Mouse (Mus musculus) ovary, postnatal 14 days (tissue): ENCODE data around the gene Tpst2.
"Not testable (repeated sequence)": the region's sequence is repeated elsewhere in the genome, so short reads cannot be mapped to it uniquely, and the experiment has no call there.

Experiments
- DNase-seq: peaks from one replicate; pipeline ENCODE4 v3.0.0; 2022; ENCODE audit warnings: low spot score

The Tpst2 gene

DNA sequence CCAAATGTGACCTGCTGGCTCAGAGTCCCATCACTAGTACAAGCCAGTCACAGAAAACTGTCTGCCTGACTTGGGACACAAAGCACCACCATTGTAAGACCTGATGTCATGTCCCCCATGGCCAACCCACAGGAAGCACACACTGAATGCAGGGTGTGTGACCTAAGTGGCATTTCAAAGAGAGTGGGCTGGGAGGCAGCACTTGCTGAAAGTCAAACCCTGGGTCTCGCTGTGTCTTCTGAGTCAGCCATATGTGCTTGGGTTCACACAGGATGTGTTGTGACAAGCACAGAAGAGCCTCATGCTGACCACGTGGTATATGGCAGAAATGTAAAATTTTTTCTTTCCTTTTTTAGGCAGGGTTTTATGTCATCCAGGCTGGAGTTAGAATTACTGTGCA is 20.8 kb downstream of the Tpst2 start:
- no peak for DNase-seq

DNA sequence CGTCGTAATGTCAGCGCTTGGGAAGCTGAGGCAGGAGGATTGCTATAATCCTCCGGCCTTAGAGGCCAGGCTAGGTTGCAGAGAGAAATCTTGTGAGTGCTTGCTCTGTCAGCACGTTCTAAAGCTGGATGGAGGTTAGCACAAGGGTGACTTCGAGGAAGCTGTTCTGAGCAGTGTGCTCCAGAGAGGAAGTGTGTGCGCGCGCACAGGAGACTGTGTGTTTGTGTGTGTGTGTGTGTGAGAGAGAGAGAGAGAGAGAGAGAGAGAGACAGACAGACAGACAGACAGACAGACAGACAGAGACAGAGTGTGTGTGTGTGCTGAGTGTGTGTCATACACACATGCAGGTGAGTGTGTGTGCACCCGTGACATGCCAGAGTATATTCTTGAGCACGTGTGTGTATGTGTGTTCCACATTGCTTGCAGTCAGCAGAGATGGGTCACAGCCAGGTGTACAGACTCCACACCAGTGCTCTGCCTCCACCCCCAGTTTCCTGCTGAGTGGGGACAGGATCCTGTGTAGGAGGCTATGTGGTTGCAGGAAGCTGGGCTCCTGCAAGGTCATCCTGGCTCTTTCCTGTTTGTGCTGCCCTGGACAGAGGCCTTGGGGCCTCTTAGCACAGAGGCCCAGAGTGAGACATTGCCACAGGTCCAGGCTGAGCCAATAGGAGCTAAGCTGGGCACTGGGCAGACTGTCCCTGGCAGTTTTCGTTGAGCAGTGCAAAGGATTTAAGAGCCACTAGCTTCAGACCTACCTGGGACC is 21.9 kb downstream of the Tpst2 start:
- DNase-seq = no peak

DNA sequence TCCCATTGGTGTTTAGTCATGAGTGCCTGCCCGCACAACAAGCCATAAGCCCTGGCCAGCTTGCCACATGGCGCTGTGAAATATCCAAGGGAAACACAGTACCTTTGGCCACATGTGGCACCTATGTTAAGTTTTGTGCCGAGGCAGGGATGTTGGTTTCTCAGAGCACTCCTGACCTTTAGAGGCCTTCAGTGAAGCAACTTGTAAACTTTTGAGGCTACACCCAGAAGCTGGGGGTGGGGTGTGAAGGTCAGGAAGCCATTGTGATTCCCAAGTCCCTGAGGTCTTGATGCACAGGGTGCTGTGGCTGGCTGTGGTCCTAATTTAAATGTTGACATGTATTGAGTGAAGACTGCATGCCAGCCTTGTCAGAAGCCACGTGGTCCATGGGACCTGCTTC is 22.9 kb downstream of the Tpst2 start:
- DNase-seq = no peak

DNA sequence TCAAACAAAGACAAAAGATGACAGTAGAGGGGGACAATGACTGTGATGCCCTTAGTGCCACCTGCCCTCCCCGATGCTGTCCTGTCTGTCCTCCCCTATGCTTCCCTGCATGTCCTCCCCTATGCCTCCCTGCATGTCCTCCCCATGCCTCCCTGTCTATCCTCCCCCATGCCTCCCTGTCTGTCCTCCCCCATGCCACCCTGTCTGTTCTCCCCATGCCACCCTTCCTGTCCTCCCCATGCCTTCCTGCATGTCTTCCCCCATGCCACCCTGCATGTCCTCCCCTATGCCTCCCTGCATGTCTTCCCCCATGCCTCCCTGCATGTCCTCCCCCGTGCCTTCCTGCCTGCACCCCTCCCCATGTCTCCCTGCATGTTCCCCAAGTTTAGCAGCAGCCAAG is 23.6 kb downstream of the Tpst2 start:
- no peak for DNase-seq

DNA sequence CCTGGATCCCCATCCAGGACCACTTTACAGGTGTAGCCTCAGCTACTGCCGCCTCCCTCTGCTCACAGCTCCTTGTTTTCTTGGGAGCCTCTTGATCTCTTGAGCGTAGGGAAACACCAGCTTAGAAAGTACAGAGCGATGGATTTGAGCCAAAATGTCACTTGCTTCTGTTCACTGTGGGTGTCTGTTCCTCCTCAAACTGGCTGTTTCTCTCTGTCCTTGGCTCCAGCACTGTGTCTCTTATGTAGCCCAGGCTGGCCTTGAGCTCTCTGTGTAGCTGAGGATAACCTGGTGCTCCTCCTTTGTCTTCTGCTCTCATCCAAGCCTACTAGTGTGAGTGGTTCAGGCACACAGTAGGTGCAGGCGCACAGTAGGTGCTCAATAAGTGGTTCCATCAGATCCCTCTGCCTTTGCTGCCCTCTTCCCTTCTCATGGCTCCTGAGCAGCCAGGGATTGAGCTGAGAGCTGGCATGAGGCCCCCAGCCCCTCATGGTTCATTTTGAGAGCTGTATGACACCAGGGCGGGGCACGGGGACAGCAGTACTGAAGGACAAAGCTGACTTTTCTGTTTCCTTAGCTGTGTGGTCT is 24.3 kb downstream of the Tpst2 start:
- DNase-seq = no peak

DNA sequence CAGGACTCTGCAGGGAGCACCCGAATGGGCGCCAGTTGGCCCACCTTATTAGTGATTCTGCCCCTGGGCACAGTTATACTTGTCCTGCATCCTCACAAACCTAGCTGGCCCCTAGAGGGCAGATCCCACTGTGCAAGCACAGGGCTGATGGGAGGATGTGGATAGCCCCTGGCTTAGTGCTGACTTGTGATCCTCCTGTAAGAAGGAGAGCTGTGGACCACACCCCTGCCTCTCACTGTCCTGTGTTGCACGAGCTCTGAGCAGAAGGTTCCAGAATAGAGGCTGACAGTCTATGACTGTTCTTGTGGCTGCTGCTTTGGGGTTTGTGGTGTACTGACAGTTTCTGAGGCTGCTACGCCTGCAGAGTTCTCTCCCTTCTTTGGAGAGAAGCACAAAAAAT is 25.2 kb downstream of the Tpst2 start:
- DNase-seq = no peak

DNA sequence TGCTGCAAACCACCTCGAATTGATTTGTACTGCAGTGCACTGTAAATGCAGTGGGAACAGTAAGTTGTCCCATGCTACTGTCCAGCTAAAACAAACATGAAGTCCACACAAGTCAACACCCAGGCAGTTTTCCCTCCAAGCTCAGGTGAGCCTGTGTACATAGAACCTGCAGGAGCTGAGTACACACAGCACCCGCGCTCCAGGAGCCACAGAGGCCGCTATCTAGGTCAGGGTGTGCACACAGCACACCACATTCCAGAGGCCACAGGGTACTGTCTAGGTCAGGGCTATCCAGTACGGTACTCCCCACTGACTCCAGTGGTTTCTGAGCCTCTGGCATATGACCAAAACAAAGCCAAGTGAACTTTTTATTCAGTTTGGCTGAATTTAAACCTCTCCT is 25.8 kb downstream of the Tpst2 start:
- no peak for DNase-seq

DNA sequence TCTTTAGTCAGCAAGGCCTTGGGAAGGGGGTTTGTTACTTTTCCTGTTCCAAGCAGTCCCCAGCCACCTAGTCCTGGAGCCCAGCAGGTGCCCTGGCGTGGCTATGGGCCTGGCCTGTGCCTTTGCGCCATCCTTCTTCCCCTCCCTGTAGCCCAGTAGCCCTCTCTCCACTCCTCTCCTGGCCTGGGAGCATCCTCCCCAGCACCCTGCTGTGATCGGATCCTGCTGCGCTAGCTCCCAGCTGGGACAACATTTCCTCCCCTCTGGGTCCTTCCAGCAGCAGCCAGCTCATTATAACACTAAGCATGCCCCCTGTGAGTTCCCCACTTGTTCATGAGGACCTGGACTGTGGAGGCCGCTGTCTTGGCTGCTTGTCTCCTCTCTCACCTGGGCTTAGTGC is 29.4 kb downstream of the Tpst2 start:
- DNase-seq = no peak

DNA sequence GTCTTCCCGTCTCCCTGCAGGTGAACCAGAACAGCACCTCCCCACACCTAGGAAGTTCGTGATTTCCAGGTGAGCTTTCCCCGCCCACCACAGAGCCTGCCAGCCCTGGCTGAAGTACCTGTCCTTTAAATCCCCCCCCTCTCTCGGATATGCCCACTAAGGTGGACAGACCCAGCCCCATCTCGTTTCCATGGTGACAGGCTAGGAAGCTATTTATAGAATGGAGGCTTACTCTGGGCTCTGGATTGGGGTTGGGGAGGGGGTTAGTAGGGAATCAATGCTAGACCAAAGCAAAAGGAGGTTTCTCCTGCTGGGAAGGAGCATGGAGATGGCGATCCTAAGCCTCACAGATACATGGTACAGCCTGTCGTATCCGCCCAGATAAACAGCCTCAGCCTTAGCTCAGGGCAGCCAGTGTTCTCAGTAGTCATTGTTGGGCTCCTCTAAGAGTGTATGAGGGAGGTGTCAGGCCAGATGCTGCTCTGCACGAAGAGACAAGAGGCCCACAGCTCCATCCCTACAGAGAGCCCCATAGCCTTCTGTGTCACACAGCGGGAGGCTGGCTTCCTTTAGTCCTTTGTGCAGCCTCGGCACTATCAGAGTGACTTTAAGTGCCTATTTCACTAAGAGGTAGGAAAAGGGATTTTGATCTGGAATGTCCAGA is 36.9 kb downstream of the Tpst2 start:
- DNase-seq = no peak

DNA sequence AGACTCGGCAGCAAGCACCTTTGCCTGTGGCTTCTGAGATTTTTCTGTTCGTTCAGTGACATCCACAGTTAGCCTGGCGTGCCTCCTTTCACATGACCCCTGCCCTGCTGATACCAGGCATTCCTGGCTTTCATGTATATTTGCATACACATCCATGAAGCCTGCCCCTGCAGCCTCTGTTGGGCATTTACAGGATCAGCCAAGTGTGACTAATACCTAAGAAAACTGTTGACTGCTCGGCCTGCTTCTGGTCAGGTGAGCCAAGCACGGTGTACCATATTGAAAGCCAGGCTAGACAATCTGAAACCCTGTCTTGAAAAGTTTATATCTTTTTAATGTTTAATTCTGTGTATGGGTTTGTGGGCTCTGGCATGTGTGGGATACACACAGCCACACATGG is 40.0 kb downstream of the Tpst2 start:
- DNase-seq = no peak

DNA sequence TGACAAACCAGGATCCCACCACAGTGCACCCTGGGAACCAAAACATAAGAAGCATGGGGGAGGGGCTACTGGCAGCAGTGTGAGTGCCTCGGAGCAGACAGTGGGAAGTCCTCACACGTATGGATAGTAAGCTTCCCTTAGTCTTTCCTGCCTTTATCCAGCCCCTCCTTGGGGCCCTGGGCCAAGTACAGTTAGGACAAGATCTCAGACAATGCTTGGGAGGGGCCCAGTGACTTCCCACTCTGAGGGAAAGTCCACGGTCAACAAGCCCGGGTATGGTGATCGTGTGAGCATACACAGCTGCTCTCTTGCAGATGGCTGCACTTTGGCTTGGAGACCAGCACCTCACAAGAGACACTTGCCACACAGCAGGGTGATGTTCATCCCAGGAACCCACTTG is 40.8 kb downstream of the Tpst2 start:
- DNase-seq = no peak

DNA sequence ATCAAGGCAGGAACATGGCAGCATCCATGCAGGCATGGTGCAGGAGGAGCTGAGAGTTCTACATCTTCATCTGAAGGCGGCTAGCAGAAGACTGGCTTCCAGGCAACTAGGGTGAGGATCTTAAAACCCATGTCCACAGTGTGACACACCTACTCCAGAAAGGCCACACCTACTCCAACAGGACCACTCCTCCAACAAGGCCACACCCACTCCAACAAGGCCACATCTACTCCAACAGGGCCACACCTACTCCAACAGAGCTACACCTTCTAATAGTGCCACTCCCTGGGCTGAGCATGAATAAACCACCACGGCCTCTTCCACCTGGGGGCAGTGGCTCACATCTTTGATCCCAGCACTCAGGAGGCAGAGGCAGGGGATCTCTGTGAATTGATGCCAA is 42.9 kb downstream of the Tpst2 start:
- DNase-seq = not testable (repeated sequence)

DNA sequence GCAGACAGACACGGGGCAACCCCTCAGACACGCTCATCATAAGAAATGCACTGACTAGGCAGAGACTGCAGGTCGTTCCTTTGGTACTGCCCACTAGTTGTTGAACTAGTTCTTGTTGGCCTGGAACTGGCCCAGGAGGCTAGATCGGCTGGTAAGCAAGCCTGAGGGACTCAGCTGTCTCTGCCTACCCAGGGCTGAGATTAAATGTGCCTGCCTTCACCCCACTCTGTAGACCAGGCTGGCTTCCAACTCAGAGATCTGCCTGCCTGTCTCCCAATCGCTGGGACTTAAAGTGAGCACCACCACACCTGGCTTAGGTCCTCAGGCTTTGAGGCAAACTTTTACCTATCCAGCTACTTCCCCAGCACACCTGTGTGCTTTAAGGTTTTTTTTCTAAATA is 43.9 kb downstream of the Tpst2 start:
- DNase-seq = no peak

DNA sequence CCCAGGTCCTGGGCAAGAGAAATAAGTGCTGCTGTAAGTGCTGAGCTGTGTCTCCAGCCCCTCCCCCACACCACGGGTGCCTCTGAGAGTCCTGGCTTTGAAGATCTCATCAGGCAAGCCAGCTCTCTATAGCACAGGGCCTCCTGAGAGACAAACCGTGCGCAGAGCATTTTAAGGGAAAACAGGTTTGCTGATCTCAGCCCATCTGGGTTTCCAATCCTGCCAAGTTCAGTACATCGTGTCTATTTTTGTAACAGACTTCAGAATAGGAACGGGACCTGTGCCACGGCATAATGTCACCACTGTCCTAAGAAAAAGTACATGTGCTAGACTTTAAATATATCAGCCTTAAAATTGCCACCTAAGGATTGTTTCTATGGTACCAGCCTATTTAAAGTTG is 44.4 kb downstream of the Tpst2 start:
- DNase-seq = no peak

DNA sequence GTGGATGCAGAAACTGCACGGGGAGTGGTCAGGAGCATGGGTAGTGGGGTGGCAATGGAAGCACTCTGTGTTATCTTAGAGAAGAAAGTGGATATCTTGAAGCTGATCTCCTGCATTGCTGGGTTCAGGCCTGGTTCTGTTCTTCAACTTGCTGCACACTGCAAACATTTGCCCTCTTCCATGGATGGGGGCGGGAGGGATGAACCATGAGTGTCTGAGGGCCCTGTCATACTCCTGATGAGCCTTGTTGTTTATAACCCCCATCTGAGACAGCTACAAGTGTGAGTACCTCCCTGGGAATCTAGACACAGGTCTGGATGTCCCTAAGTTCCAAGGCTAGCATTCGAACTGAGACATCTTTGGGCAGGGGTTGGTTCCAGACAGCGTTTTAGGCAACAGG is 44.9 kb downstream of the Tpst2 start:
- DNase-seq = no peak

DNA sequence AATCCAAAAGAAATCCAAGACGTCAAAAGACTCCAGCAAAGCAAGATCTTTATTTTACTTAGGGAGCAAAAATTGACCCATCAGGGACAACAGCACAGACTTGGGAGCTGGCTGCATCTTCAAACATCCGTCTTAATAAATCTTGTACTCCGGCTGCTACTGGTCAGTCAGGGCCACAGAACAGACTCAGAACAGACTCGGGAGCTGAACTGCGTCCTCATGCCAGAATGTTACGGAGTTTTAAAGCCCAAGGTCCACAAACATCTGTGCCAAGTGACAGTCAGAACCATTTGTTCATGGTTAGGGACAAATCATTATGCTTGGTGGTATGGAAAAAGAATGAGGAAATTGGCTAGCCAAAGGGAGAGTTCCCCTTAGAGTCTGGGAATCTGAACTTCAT is 46.8 kb downstream of the Tpst2 start:
- no peak for DNase-seq

DNA sequence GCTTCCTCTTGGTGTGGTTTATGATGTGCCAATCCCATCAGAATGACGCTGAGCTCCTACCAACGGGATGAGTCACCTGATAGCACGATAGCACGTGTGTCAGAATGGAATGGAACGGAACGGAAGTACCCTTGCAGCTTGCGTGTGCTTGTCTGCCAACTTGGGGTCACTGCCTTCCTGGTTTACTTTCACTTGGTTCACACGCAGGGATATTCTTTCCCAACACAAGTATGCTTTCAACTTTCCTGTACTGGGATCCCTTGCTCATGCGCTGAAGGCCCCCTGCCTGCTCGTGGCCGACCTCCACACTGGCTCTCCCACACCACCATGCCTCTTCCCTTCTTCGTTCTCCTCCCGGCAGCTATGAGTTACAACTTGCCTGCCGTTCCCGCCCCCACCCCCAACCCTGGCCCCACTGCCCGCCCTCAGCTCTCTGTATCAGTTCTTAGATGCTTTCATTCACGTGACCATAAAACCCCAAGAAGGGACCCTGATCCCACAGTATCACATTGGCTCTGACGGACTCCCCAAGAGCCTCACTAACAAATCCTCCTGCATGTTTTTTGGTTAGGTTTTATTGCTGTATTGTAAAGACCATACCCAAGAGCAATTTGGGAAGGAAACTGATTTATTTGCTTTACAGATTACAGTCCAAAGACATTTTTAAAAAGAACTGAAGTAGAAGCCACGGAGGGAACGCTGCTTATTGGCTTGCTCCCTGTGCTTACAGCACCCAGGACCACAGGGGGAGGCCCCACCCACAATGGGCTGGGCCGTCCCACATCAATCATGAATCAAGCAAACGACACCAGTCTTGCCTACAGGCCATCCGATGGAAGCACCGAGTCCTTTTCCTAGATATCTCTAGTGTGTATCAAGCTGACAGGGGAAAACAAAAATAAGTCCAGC is 48.4 kb downstream of the Tpst2 start:
- DNase-seq = peak; percentile 13

DNA sequence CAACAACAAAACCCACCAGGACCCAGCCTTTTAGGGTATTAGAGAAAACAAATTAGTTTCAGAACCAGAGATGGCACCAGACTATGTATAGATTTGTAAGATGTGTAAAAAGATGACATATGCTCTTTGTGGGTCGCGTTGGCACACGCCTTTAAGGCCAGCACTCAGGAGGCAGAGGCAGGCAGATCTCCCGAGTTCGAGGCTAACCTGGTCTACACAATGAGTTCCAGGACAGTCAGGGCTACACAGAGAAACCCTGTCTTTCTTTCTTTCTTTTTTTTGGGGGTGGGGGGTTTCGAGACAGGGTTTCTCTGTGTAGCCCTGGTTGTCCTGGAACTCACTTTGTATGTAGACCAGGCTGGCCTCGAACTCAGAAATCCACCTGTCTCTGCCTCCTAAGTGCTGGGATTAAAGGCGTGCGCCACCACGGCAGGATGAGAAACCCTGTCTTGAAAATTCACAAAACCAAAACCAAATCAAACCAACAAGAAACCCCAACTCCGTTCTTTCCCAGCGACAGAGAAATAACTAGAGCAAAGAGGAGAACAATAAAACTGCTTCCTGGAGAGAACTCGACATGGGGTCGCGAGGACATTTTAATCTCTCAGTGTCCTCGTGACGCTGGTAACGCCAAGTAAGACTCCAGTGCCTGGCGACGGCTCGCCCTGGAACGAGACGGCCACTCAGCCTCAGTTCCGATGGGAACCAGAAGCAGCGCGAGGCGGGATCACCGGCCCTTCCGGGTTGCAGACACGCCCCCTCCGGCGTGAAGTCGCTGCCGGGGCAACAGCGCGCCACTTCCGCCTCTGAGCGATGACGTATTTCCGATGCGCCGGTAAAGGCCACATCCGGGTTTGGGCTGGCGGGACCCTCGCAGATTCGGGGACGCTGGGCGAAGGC is 49.3 kb downstream of the Tpst2 start, which contains the start of gene Tfip11:
TSS of gene Tfip11 (plus strand) at position 813 of the 900 bp plus-strand sequence.
- DNase-seq = peak; percentile 96

DNA sequence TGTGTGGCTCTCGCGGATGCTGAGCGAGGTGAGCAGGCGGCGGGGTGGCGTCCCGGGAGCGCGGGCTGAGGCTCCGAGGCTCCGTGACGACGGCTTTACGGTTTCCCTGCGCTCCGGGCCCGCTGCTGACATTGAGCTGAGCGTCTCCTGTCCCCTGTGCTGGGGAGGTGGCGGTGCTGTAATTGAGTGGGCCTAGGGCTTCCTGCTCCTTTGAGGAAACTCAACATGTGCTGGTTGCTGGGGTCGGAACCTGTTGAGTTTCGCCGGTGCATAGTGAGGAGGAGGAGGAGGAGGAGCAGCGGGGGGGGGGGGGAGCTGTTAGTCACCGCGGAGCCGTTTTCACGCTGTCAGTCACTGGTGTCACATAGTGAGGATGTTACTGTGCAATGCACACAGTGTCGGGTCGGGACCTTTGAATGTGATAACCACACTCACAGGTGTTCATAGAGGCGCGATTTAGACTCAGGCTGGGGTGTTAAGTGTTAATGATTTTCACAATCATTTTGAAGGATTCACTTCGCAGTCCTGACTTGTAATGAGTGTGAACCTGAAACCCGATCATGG is 50.0 kb downstream of the Tpst2 start:
- DNase-seq = no peak

DNA sequence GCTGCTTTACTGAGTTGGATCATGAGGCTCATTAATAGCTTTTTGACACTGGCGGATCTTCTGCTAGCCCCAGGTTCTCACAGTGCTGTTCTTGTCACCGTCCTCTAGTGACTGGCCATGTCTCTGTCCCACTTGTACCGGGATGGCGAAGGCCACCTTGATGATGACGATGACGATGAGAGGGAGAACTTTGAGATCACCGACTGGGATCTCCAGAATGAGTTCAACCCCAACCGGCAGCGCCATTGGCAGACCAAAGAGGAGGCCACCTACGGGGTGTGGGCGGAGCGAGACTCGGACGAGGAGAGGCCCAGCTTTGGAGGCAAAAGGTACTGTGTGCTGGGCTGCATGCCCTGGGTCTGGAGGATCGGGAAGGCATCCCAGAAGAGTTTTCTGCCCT is 51.4 kb downstream of the Tpst2 start:
- DNase-seq = no peak
